Mouse (Mus musculus) lung, embryonic 14.5 days (tissue): Measurements from ENCODE around the gene Ogfrl1. TPM values are rescaled to one million over a fixed set of nuclear protein-coding genes. Genes with fewer than 3 reads are reported as not detected.
A peak's percentile ranks its signal among the peaks of the same experiment; 100 is the strongest.
"Not testable (repeated sequence)": the region's sequence is repeated elsewhere in the genome, so short reads cannot be mapped to it uniquely, and the experiment has no call there.

Experiments used
- ATAC-seq: fragments of 200-750 bp; cut with Nextera tagmentation; 2 replicates; pipeline ENCODE4 v1.8.0; 2017; ENCODE audit warnings: mild to moderate bottlenecking, moderate TSS enrichment, moderate library complexity; ENCODE audit not compliant: insufficient read depth
- DNase-seq: peaks from one replicate; pipeline ENCODE4 v3.0.0-alpha.2; 2015
- H3K27ac ChIP-seq: fragments of 300-500 bp; sonication (generic); 2 replicates; pipeline ENCODE4 v1.5.1; 2014; ENCODE audit warnings: low read depth, mild to moderate bottlenecking, moderate library complexity
- H3K27me3 ChIP-seq: fragments of 300-500 bp; sonication (generic); 2 replicates; pipeline ENCODE4 v1.6.1; 2014; ENCODE audit warnings: low read length, control low read depth; ENCODE audit not compliant: insufficient read depth
- H3K36me3 ChIP-seq: fragments of 300-500 bp; sonication (generic); 2 replicates; pipeline ENCODE4 v1.6.1; 2014; ENCODE audit warnings: control low read depth; ENCODE audit not compliant: insufficient read depth
- H3K4me1 ChIP-seq: fragments of 300-500 bp; sonication (generic); 2 replicates; pipeline ENCODE4 v1.6.1; 2014; ENCODE audit warnings: antibody characterized with exemption, control low read depth; ENCODE audit not compliant: insufficient read depth
- H3K4me2 ChIP-seq: fragments of 300-500 bp; sonication (generic); 2 replicates; pipeline ENCODE4 v1.6.1; 2014; ENCODE audit warnings: mild to moderate bottlenecking
- H3K4me3 ChIP-seq: fragments of 300-500 bp; sonication (generic); 2 replicates; pipeline ENCODE4 v1.5.1; 2014; ENCODE audit warnings: low read depth, low read length
- H3K9ac ChIP-seq: fragments of 300-500 bp; sonication (generic); 2 replicates; pipeline ENCODE4 v1.6.1; 2014
- H3K9me3 ChIP-seq: fragments of 300-500 bp; sonication (generic); 2 replicates; pipeline ENCODE4 v1.6.1; 2016; ENCODE audit warnings: low read depth, low read length, control low read depth
- CTCF ChIP-seq: IDR thresholded peaks from 2 replicates; pipeline ENCODE4 v1.5.1; 2016; ENCODE audit warnings: antibody characterized with exemption, low read depth
- WGBS: fragments of 180-500 bp; shearing (Covaris S2); extraction: QIAGEN DNeasy Blood & Tissue Kit; methylation state at CpG from one replicate; pipeline ENCODE4 v1.1.7; 2014; 5-methylcytosine and 5-hydroxymethylcytosine counted together
- polyA plus RNA-seq: library from polyadenylated mRNA; unstranded; fragments of >200 nt; fragmentation: Nextera tagmentation; extraction: Ambion mirVana; gene quantifications from 2 replicates; pipeline ENCODE4 v1.2.1, GENCODE M21; 2014

Gene Ogfrl1
- polyA plus RNA-seq, 1 experiment from 2014 or later, result 15.6 TPM

GRCm38 (mm10) chr1:23409960-23410359 is 12.4 kb upstream of the Ogfrl1 start:
- Histone ChIP-seq H3K27me3 (no peaks in the 10 kb centered on the region), H3K36me3 (no peaks in the 10 kb centered on the region), H3K4me2 (no peak overlapping the region), H3K4me1 (no peaks in the 10 kb centered on the region), H3K4me3 (no peak overlapping the region), H3K27ac (no peak overlapping the region), H3K9ac (no peak overlapping the region), H3K9me3 (no peaks in the 10 kb centered on the region)
- no peak for TF ChIP-seq CTCF
- WGBS, result 80% methylated on average over 2 of the region's 2 CpGs
- DNase-seq (no peak), ATAC-seq (no peak)

DNA sequence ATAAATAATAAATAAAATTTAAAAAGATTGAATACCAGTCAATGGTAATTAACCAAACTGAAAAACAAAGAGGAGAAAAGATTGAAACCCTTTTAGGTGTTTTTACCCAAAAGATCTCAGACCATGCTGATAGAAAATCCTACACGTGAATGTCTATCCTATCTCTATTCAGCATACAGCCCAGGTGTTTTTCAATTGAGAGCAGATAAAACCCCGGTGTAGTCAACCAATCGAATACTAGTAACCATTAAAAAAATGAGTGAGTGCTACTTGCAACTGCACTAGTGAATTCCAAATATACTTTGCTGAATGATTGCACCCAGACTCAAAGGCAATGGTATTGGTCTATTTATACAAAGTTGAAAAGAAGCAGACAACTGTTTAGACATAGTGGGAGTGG is 4.8 kb upstream of the Ogfrl1 start:
- WGBS, result 80% methylated on average over 3 of the region's 3 CpGs
- H3K27ac ChIP-seq, result no peak overlapping the region
- H3K9me3 ChIP-seq, result no peaks in the 10 kb centered on the region
- H3K4me1 ChIP-seq, result no peaks in the 10 kb centered on the region
- no peak overlapping the region for H3K4me3 ChIP-seq
- DNase-seq (no peak), ATAC-seq (no peak)
- no peak overlapping the region for H3K4me2 ChIP-seq
- H3K9ac ChIP-seq, result no peak overlapping the region
- H3K36me3 ChIP-seq, result no peaks in the 10 kb centered on the region
- no peaks in the 10 kb centered on the region for H3K27me3 ChIP-seq
- no peak for TF ChIP-seq CTCF

GRCm38 (mm10) chr1:23399552-23399951 is 2.0 kb upstream of the Ogfrl1 start:
- no peak for ATAC-seq
- H3K9me3 ChIP-seq, result no peaks in the 10 kb centered on the region
- no peak for TF ChIP-seq CTCF
- no peaks in the 10 kb centered on the region for H3K27me3 ChIP-seq
- H3K9ac ChIP-seq, result no peak overlapping the region
- H3K4me1 ChIP-seq, result no peaks in the 10 kb centered on the region
- DNase-seq, result no peak
- no peak overlapping the region for H3K4me3 ChIP-seq
- WGBS, result 66% methylated on average over 1 of the region's 1 CpGs
- no peak overlapping the region for H3K27ac ChIP-seq
- H3K36me3 ChIP-seq, result no peaks in the 10 kb centered on the region
- no peak overlapping the region for H3K4me2 ChIP-seq

DNA sequence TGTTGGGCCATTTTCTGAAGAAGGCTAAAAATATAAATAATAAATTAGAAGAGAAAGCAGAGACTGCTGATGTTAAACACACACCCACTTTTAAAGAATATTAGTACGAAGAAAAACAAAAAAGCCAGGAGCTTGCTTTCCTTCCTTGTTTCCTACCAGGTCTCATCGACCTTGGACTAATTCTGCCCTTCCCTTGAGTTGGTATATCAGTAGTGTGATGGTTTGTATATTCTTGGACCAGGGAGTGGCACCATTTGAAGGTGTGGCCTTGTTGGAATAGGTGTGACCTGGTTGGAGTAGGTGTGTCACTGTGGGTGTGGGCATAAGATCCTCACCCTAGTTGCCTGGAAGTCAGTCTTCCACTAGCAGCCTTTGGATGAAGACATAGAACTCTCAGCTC is 3.2 kb downstream of the Ogfrl1 start:
- DNase-seq, H3K9ac ChIP-seq, H3K27me3 ChIP-seq, H3K4me1 ChIP-seq, H3K4me2 ChIP-seq, H3K4me3 ChIP-seq, H3K27ac ChIP-seq, H3K36me3 ChIP-seq, ATAC-seq, H3K9me3 ChIP-seq: not testable (repeated sequence)
- WGBS, result 71% methylated on average over 2 of the region's 2 CpGs

GRCm38 (mm10) chr1:23391744-23392143 is 5.8 kb downstream of the Ogfrl1 start:
- Histone ChIP-seq H3K36me3 (no peaks in the 10 kb centered on the region), H3K4me3 (no peak overlapping the region), H3K4me2 (no peak overlapping the region), H3K4me1 (no peaks in the 10 kb centered on the region; the same call in 1 of the 2 replicates), H3K9ac (no peak overlapping the region), H3K27me3 (no peaks in the 10 kb centered on the region), H3K9me3 (no peaks in the 10 kb centered on the region), H3K27ac (no peak overlapping the region)
- no peak for TF ChIP-seq CTCF
- 82% methylated on average over 7 of the region's 7 CpGs for WGBS
- DNase-seq (no peak), ATAC-seq (no peak)

DNA sequence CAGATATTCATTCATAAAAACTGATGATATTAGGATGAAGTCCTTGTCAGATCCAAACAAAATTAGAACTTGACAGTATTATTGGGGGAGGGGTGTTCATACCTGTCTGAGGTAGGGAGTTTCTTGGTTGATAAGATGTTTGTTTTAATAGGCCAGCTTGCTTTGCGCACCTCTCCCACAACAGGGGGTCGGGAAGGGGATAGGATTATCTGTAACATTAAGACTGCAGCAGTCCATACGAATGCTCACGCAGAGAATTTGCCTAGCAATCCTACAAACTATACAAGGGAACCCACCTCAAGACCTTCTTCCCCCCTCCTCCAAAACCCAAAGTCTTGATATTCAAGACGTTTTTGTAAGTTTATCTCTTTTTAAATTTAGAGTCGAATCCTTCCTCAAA is 13.2 kb downstream of the Ogfrl1 start:
- WGBS, result 82% methylated on average over 6 of the region's 6 CpGs
- ATAC-seq, result no peak
- no peak for DNase-seq

DNA sequence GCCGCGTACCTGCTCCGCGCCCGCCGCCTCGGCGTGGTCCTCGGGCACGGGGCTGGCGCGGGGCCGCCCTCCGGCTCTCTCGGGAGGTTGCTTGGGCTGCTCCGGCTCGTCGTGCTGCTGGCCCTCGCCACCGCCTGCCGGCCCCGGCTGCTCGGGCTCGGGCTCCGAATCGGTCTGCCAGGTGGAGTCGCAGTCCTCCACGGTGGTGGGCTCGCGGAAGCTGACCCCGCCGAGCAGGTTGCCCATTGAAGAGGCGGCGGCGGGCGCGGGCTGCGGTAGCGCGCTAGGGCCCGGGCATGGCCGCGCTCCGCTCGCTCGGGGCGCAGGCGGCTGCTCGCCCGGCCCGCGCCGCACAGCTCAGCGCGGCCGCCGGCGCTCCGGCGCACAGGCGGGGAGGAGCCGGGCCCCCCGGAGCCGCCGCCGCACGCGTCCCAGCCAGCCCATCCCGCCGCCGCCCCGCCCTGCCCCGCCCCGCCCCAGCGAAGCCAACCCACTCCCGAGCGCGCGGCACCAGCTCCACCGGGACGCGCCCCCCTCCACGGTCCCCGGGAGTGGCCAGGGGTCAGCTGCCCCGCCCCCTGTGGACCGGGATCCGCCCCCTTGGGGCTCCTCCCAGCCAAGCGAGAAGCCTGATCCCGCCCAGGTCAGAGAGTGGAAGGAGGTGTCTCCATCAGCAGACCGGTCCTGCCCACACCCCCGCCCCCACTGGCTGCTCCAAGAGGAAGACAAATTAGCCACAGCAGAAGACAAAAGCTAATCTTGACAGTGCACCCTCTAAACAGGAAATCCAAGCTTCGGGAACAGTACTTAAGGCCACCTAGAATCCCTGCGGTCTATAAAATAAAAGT is 14.5 kb downstream of the Ogfrl1 start:
- TF ChIP-seq CTCF, result no peak
- Histone ChIP-seq H3K27ac (peak overlapping the region; percentile 84), H3K4me3 (peak overlapping the region; percentile 82), H3K4me2 (peak overlapping the region; percentile 97), H3K9me3 (no peaks in the 10 kb centered on the region), H3K9ac (peak overlapping the region; percentile 79), H3K4me1 (peaks cover 4% of the 10 kb centered on the region; the same call in 1 of the 2 replicates), H3K36me3 (no peaks in the 10 kb centered on the region), H3K27me3 (no peaks in the 10 kb centered on the region)
- peak; percentile 97 for ATAC-seq
- DNase-seq, result peak; percentile 97
- WGBS, result under 1% methylated on average over 80 of the region's 93 CpGs

More for the DNA sequence above, 13.2 kb downstream of the Ogfrl1 start:
- Histone ChIP-seq H3K9ac (no peak overlapping the region), H3K4me2 (no peak overlapping the region), H3K9me3 (no peaks in the 10 kb centered on the region), H3K27me3 (no peaks in the 10 kb centered on the region), H3K4me3 (no peak overlapping the region), H3K36me3 (no peaks in the 10 kb centered on the region), H3K27ac (no peak overlapping the region), H3K4me1 (peaks cover 4% of the 10 kb centered on the region)
- no peak for TF ChIP-seq CTCF
